Mouse (Mus musculus) ZHBTc4 (cell line): Measurements from ENCODE around the gene Syn3.

Experiments
- DNase-seq: peaks from one replicate; pipeline ENCODE4 v3.0.0-alpha.2; 2011; ENCODE audit warnings: low read depth, low spot score

Syn3 gene

GRCm38 (mm10) chr10:86369346-86369745, 129.3 kb downstream of the Syn3 start:
- no peak for DNase-seq

- no peak for DNase-seq
Observed at GRCm38 (mm10) chr10:86368811-86369210, 129.9 kb downstream of the Syn3 start.

- DNase-seq = no peak
Observed at GRCm38 (mm10) chr10:86367346-86367745, 131.3 kb downstream of the Syn3 start.

- DNase-seq = no peak
Observed at GRCm38 (mm10) chr10:86365632-86366092, 133.0 kb downstream of the Syn3 start.

- no peak for DNase-seq
Observed at GRCm38 (mm10) chr10:86363669-86364309, 134.9 kb downstream of the Syn3 start.

- no peak for DNase-seq
Observed at GRCm38 (mm10) chr10:86359699-86360098, 139.0 kb downstream of the Syn3 start.

- DNase-seq = no peak
Observed at GRCm38 (mm10) chr10:86359208-86359607, 139.5 kb downstream of the Syn3 start.

- no peak for DNase-seq
Observed at GRCm38 (mm10) chr10:86358307-86358975, 140.3 kb downstream of the Syn3 start.

GRCm38 (mm10) chr10:86356819-86357563, 141.7 kb downstream of the Syn3 start:
- DNase-seq = peak; percentile 56

- DNase-seq = no peak
Observed at GRCm38 (mm10) chr10:86352521-86352920, 146.2 kb downstream of the Syn3 start.

GRCm38 (mm10) chr10:86351287-86351686, 147.4 kb downstream of the Syn3 start:
- DNase-seq = no peak

- DNase-seq = no peak
Observed at GRCm38 (mm10) chr10:86346235-86346840, 152.4 kb downstream of the Syn3 start.

- no peak for DNase-seq
Observed at GRCm38 (mm10) chr10:86345645-86346044, 153.1 kb downstream of the Syn3 start.

- DNase-seq = no peak
Observed at GRCm38 (mm10) chr10:86344654-86345053, 154.0 kb downstream of the Syn3 start.

- no peak for DNase-seq
Observed at GRCm38 (mm10) chr10:86343931-86344330, 154.8 kb downstream of the Syn3 start.

GRCm38 (mm10) chr10:86343362-86343761, 155.3 kb downstream of the Syn3 start:
- DNase-seq = no peak

- no peak for DNase-seq
Observed at GRCm38 (mm10) chr10:86342713-86343112, 156.0 kb downstream of the Syn3 start.

- no peak for DNase-seq
Observed at GRCm38 (mm10) chr10:86342151-86342550, 156.5 kb downstream of the Syn3 start.

GRCm38 (mm10) chr10:86341589-86341988, 157.1 kb downstream of the Syn3 start:
- DNase-seq = no peak

- DNase-seq = no peak
Observed at GRCm38 (mm10) chr10:86340991-86341527, 157.6 kb downstream of the Syn3 start.

GRCm38 (mm10) chr10:86340421-86340820, 158.3 kb downstream of the Syn3 start:
- no peak for DNase-seq
